Mouse (Mus musculus): ENCODE measurements around the gene Ifnar2. TPM values are rescaled to one million over a fixed set of nuclear protein-coding genes. Genes with fewer than 3 reads are reported as not detected.
A peak's percentile ranks its signal among the peaks of the same experiment; 100 is the strongest.

The Ifnar2 gene
- total RNA-seq, 2 experiments from 2014 or later, result 20.5 to 20.6 TPM

- intact Hi-C loops (cut with DNase I), result loop anchor here (1.0 kb wide), 1 partner anchor 57 kb away; no protein-coding TSS in a partner anchor
- DNase-seq (ENCODE audit: low spot score in 2 of 2), result no peak
These were observed 11.6 kb downstream of the Ifnar2 start for GRCm38 (mm10) chr16:91384221-91384620.

GRCm38 (mm10) chr16:91385621-91386020, 13.0 kb downstream of the Ifnar2 start:
- intact Hi-C loops (cut with DNase I), result no loop called here

GRCm38 (mm10) chr16:91386419-91387120, 14.0 kb downstream of the Ifnar2 start:
- intact Hi-C loops (cut with DNase I), result no loop called here
- no peak for DNase-seq (ENCODE audit: low spot score in 2 of 2)

More at GRCm38 (mm10) chr16:91385621-91386020, 13.0 kb downstream of the Ifnar2 start:
- DNase-seq (ENCODE audit: low spot score in 2 of 2), result no peak

GRCm38 (mm10) chr16:91387121-91387486, 14.5 kb downstream of the Ifnar2 start:
- intact Hi-C loops (cut with DNase I), result no loop called here
- no peak for DNase-seq (ENCODE audit: low spot score in 2 of 2)

- intact Hi-C loops (cut with DNase I), result no loop called here
- DNase-seq (ENCODE audit: low spot score in 2 of 2), result no peak
These were observed 17.5 kb downstream of the Ifnar2 start for GRCm38 (mm10) chr16:91390100-91390499.

GRCm38 (mm10) chr16:91391421-91391820, 18.8 kb downstream of the Ifnar2 start, which contains the start of gene Gm21970:
Gene Gm21970 (plus strand): TSS chr16:91391721.
- intact Hi-C loops (cut with DNase I), result no loop called here
- no peak for DNase-seq (ENCODE audit: low spot score in 2 of 2)

- intact Hi-C loops (cut with DNase I), result no loop called here
- no peak for DNase-seq (ENCODE audit: low spot score in 2 of 2)
These were observed 22.3 kb downstream of the Ifnar2 start for GRCm38 (mm10) chr16:91394826-91395410.

GRCm38 (mm10) chr16:91395633-91396392, 23.2 kb downstream of the Ifnar2 start:
- peak in 1 of 2 experiments; percentile 51 for DNase-seq (ENCODE audit: low spot score in 2 of 2)
- intact Hi-C loops (cut with DNase I), result no loop called here

GRCm38 (mm10) chr16:91396844-91397537, 24.4 kb downstream of the Ifnar2 start:
- intact Hi-C loops (cut with DNase I), result no loop called here
- no peak for DNase-seq (ENCODE audit: low spot score in 2 of 2)

GRCm38 (mm10) chr16:91398030-91398429, 25.4 kb downstream of the Ifnar2 start:
- DNase-seq (ENCODE audit: low spot score in 2 of 2), result no peak
- intact Hi-C loops (cut with DNase I), result no loop called here

GRCm38 (mm10) chr16:91398944-91399343, 26.4 kb downstream of the Ifnar2 start:
- intact Hi-C loops (cut with DNase I), result no loop called here

GRCm38 (mm10) chr16:91401569-91402165, 29.1 kb downstream of the Ifnar2 start:
- no peak for DNase-seq (ENCODE audit: low spot score in 2 of 2)
- intact Hi-C loops (cut with DNase I), result no loop called here

More at GRCm38 (mm10) chr16:91398944-91399343, 26.4 kb downstream of the Ifnar2 start:
- no peak for DNase-seq (ENCODE audit: low spot score in 2 of 2)

- intact Hi-C loops (cut with DNase I), result no loop called here
These were observed 31.2 kb downstream of the Ifnar2 start for GRCm38 (mm10) chr16:91403784-91404183.

GRCm38 (mm10) chr16:91404187-91404586, 31.6 kb downstream of the Ifnar2 start:
- DNase-seq (ENCODE audit: low spot score in 2 of 2), result no peak
- intact Hi-C loops (cut with DNase I), result no loop called here

More at GRCm38 (mm10) chr16:91403784-91404183, 31.2 kb downstream of the Ifnar2 start:
- no peak for DNase-seq (ENCODE audit: low spot score in 2 of 2)

GRCm38 (mm10) chr16:91404828-91405577, 32.4 kb downstream of the Ifnar2 start:
- no peak for DNase-seq (ENCODE audit: low spot score in 2 of 2)
- intact Hi-C loops (cut with DNase I), result loop anchor here (5.0 kb wide), 1 partner anchor 787 kb away; no protein-coding TSS in a partner anchor

- intact Hi-C loops (cut with DNase I), result loop anchor here (2.0 to 5.0 kb wide), 2 partner anchors 79 to 786 kb away; partner anchors contain the start of gene Ifnar1
- peak; percentile 22 to 32 for DNase-seq (ENCODE audit: low spot score in 2 of 2)
These were observed 33.3 kb downstream of the Ifnar2 start, which contains the start of gene Il10rb for GRCm38 (mm10) chr16:91405640-91406584. Gene Il10rb (plus strand): TSS chr16:91406164.

GRCm38 (mm10) chr16:91406585-91407220, 34.1 kb downstream of the Ifnar2 start:
- peak; percentile 19 to 20 for DNase-seq (ENCODE audit: low spot score in 2 of 2)
- intact Hi-C loops (cut with DNase I), result loop anchor here (2.0 to 5.0 kb wide), 2 partner anchors 78 to 786 kb away; partner anchors contain the start of gene Ifnar1
